Mouse (Mus musculus) limb, embryonic 13.5 days (tissue): ENCODE data around the gene Myo1h. TPM values are rescaled to one million over a fixed set of nuclear protein-coding genes. Genes with fewer than 3 reads are reported as not detected.
A peak's percentile ranks its signal among the peaks of the same experiment; 100 is the strongest.

Experiments used
- ATAC-seq: fragments of 200-750 bp; cut with Nextera tagmentation; 2 replicates; pipeline ENCODE4 v1.8.0; 2017; ENCODE audit warnings: low read depth, moderate number of reproducible peaks, moderate TSS enrichment; ENCODE audit not compliant: low FRiP score
- H3K27ac ChIP-seq: fragments of 300-500 bp; sonication (generic); 2 replicates; pipeline ENCODE4 v1.5.1; 2015; ENCODE audit warnings: inconsistent platforms, mild to moderate bottlenecking, moderate library complexity
- H3K27me3 ChIP-seq: fragments of 300-500 bp; sonication (generic); 2 replicates; pipeline ENCODE4 v1.6.1; 2015; ENCODE audit warnings: mild to moderate bottlenecking, inconsistent platforms
- H3K36me3 ChIP-seq: fragments of 300-500 bp; sonication (generic); 2 replicates; pipeline ENCODE4 v1.6.1; 2015; ENCODE audit warnings: inconsistent platforms, mild to moderate bottlenecking, moderate library complexity
- H3K4me1 ChIP-seq: fragments of 300-500 bp; sonication (generic); 2 replicates; pipeline ENCODE4 v1.6.1; 2015; ENCODE audit warnings: inconsistent platforms
- H3K4me2 ChIP-seq: fragments of 300-500 bp; sonication (generic); replicated peaks from 2 replicates; pipeline ENCODE4 v1.6.1; 2015; ENCODE audit warnings: inconsistent platforms, mild to moderate bottlenecking, moderate library complexity
- H3K4me3 ChIP-seq: fragments of 300-500 bp; sonication (generic); 2 replicates; pipeline ENCODE4 v1.5.1; 2015; ENCODE audit warnings: moderate library complexity, mild to moderate bottlenecking, inconsistent platforms
- H3K9ac ChIP-seq: fragments of 300-500 bp; sonication (generic); 2 replicates; pipeline ENCODE4 v1.6.1; 2015; ENCODE audit warnings: mild to moderate bottlenecking, inconsistent platforms
- H3K9me3 ChIP-seq: fragments of 300-500 bp; sonication (generic); 2 replicates; pipeline ENCODE4 v1.6.1; 2016; ENCODE audit warnings: inconsistent platforms
- WGBS: fragments of 180-500 bp; shearing (Covaris S2); methylation state at CpG from one replicate; pipeline ENCODE4 v1.1.7; 2015; 5-methylcytosine and 5-hydroxymethylcytosine counted together
- polyA plus RNA-seq: library from polyadenylated mRNA; unstranded; fragments of >200 nt; fragmentation: Nextera tagmentation; extraction: Ambion mirVana; gene quantifications from 2 replicates; pipeline ENCODE4 v1.2.1, GENCODE M21; 2015

The Myo1h gene
- polyA plus RNA-seq, 1 experiment from 2014 or later = 0.98 TPM

DNA sequence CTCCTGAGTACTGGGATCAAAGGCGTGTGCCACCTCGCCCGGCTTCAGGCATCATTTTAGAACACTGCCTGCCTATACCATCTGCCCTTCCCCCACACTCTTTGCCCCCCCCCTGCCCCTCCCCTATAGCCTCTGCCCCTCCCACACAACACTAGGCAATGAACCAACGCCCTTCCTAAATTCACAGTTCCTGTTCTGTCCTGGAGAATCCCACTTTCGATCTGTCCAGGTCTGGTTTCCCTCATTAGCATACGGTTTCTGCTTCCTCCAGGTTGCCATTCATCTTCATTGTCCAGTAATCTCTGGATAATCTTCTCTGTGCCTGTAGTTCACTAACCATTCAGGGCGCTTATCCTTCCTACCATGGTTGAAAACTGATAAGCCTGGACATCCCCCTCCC, 54.6 kb downstream of the Myo1h start:
- H3K4me2 ChIP-seq = no peak overlapping the region
- H3K27ac ChIP-seq = no peak overlapping the region
- 88% methylated on average over 7 of the region's 7 CpGs for WGBS
- no peak for ATAC-seq
- no peaks in the 10 kb centered on the region for H3K9me3 ChIP-seq
- H3K9ac ChIP-seq = no peak overlapping the region
- no peaks in the 10 kb centered on the region for H3K36me3 ChIP-seq
- H3K27me3 ChIP-seq = no peaks in the 10 kb centered on the region
- peaks cover 6% of the 10 kb centered on the region; the same call in 1 of the 2 replicates for H3K4me1 ChIP-seq
- no peak overlapping the region for H3K4me3 ChIP-seq

DNA sequence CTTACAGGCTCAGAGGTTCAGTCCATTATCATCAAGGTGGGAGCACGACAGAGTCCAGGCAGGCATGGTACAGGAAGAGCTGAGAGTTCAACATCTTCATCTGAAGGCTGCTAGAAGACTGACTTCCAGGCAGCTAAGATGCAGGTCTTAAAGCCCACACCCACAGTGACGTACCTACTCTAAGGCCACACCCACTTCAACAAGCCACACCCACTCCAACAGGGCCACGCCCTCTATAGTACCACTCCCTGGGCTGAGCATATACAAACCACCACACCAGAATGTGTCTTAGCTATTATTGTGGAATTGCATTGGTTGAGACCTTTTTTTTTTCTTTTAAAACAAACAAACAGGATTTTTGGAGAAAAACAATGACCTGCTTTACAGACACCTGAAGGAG, 56.6 kb downstream of the Myo1h start:
- ATAC-seq = no peak
- peaks cover 6% of the 10 kb centered on the region; the same call in 1 of the 2 replicates for H3K4me1 ChIP-seq
- no peak overlapping the region for H3K27ac ChIP-seq
- no peaks in the 10 kb centered on the region for H3K36me3 ChIP-seq
- H3K9me3 ChIP-seq = no peaks in the 10 kb centered on the region
- H3K9ac ChIP-seq = no peak overlapping the region
- WGBS = 57% methylated on average over 3 of the region's 3 CpGs
- no peak overlapping the region for H3K4me3 ChIP-seq
- no peak overlapping the region for H3K4me2 ChIP-seq
- no peaks in the 10 kb centered on the region for H3K27me3 ChIP-seq

DNA sequence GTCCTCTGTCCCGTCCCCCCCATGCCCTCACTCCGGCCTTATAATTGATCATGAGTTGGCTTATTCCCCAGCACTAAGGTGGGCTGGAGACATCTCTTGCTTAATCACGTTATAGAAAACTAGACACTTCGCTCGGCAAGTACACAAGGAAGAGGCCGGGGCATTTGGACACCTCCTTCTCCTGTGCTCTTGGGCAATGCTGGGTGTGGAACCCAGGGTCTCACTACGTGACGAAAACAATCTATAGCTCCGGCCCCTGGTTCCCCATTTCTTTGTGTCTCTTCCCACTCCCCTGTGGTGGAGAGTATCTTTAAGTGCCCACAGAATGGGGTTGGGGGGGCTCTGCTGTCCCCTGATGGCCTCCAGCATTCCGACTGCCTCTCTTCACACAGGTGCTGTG, 58.0 kb downstream of the Myo1h start:
- ATAC-seq = no peak
- Histone ChIP-seq H3K4me3 (no peak overlapping the region), H3K27me3 (no peaks in the 10 kb centered on the region), H3K36me3 (no peaks in the 10 kb centered on the region), H3K9ac (no peak overlapping the region), H3K4me2 (no peak overlapping the region), H3K4me1 (peaks cover 6% of the 10 kb centered on the region; the same call in 1 of the 2 replicates), H3K27ac (no peak overlapping the region), H3K9me3 (no peaks in the 10 kb centered on the region)
- 86% methylated on average over 10 of the region's 10 CpGs for WGBS

DNA sequence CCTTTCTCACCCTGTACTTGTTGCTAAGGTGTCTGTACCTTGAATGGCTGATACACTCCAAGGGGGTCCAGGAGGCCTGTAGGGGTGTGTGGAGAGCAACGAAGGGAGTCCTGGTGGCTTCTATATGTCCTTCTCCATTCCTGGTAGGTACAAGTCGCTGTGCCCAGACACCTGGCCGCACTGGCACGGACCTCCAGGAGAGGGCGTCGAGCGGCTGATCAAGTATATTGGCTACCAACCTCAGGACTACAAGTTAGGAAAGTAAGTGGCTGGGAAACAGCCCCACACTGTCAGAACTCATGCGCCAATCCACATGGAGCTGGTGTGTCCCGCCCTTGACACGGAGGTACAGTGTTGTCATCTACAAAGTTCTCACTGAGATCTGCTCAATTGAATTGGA, 62.5 kb downstream of the Myo1h start:
- no peaks in the 10 kb centered on the region for H3K27me3 ChIP-seq
- no peaks in the 10 kb centered on the region for H3K9me3 ChIP-seq
- H3K4me2 ChIP-seq = no peak overlapping the region
- H3K36me3 ChIP-seq = no peaks in the 10 kb centered on the region
- no peak for ATAC-seq
- no peak overlapping the region for H3K9ac ChIP-seq
- no peak overlapping the region for H3K27ac ChIP-seq
- H3K4me3 ChIP-seq = no peak overlapping the region
- peaks cover 11% of the 10 kb centered on the region; the same call in 1 of the 2 replicates for H3K4me1 ChIP-seq
- 65% methylated on average over 10 of the region's 10 CpGs for WGBS

DNA sequence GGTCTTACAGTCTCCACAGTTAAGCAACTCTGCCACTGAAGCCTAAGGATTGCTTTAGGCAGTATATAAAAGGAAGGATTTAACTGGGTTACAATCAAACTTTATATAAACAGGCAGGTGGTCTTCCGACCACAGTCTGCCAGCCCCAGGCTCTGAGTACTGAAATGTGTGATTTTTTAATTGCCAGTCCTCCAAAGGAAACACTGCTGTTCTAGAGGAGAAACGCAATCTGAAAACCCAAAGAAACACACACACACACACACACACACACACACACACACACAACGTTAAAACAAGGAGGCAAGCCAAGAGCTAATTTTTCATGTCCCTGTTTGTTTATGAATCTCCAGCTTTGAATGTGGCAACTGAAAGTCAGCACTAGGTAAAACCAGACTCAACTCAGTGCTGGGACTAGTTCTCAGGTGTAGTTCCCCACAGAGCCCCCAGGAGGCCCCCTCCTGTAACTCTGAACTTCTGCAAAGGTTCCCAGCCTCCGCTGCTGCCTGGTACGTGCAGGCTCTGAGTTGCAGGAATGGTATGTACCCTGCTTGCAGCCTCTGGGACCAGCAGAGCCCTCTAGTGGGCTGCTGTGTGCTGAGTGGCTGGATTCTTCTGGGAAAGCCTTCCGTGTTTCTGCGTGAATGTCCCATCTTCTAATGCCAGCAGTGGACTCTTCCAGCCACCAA, 67.4 kb downstream of the Myo1h start:
- no peak overlapping the region for H3K4me3 ChIP-seq
- H3K9ac ChIP-seq = peak overlapping the region; percentile 36; the same call in 1 of the 2 replicates
- 14% methylated on average over 7 of the region's 7 CpGs for WGBS

DNA sequence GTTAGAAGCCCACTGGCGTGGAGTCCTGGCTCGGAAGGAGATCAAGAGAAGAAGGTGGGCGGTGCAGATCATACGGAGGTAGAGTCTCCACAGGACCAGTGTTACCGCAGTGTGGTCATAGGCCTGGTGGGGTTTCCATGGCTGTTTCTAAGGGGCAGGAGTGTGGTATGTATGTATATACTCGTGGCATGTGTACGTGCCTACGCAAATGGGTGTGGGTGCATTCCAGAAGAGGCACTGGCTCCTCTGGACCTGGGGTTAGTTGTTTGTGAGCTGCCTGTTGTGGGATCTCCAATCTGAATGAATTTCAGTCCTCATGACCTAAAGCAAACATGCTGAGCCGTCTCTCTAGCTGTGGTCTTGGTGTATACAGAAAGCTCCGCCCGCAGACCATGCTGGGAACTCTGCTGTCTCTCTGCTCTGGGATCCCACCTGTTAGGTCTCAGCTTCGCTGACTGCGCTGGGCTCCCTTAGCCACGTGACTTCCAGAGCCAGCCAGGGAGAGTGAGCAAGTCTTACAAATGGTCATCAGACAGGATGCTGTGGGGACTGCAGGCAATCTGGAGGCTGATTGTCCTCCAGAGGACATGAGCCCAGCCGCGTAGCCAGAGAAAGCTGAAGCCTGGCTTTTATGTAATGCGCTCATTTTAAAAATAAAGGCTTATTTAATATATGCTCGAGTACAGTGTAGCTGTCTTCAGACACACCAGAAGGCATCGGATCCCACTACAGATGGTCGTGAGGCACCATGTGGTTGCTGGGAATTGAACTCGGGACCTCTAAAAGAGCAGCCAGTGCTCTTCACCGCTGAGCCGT, 68.2 kb downstream of the Myo1h start:
- peak overlapping the region; percentile 49; the same call in 1 of the 2 replicates for H3K27ac ChIP-seq
- no peak overlapping the region for H3K4me3 ChIP-seq
- ATAC-seq = peak; percentile 69
- WGBS = 44% methylated on average over 23 of the region's 23 CpGs
- H3K4me1 ChIP-seq = peaks cover 21% of the 10 kb centered on the region
- H3K9ac ChIP-seq = peak overlapping the region; percentile 36
- H3K27me3 ChIP-seq = no peaks in the 10 kb centered on the region
- H3K36me3 ChIP-seq = peaks cover 34% of the 10 kb centered on the region
- no peaks in the 10 kb centered on the region for H3K9me3 ChIP-seq
- H3K4me2 ChIP-seq = peak overlapping the region; percentile 37

More for the DNA sequence above, 67.4 kb downstream of the Myo1h start:
- Histone ChIP-seq H3K9me3 (no peaks in the 10 kb centered on the region), H3K4me1 (peaks cover 21% of the 10 kb centered on the region), H3K27ac (peak overlapping the region; percentile 49; the same call in 1 of the 2 replicates), H3K4me2 (peak overlapping the region; percentile 37), H3K27me3 (no peaks in the 10 kb centered on the region), H3K36me3 (peaks cover 27% of the 10 kb centered on the region)
- ATAC-seq = peak; percentile 80

DNA sequence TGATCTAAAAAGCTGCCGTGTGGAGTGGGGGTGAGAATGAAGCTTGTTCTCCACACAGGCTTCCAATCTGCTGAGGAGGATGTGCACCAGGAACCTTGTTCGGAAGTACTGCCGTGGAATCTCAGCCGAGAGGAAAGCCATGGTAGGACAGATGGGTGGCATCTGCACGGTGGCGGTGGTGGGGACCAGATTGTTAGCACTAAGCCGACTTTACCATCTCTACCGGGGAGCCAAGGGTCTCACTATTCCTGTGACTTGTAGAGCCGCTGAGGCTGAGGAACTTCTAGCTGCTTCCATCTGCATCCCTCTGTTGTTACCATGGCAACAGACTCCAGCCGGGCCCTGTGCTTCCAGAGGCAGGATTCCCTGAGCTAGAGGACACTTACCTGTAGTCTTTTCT, 69.9 kb downstream of the Myo1h start:
- 79% methylated on average over 10 of the region's 10 CpGs for WGBS
- Histone ChIP-seq H3K4me3 (no peak overlapping the region), H3K4me2 (no peak overlapping the region), H3K36me3 (peaks cover 51% of the 10 kb centered on the region), H3K9me3 (no peaks in the 10 kb centered on the region), H3K27ac (no peak overlapping the region), H3K27me3 (no peaks in the 10 kb centered on the region), H3K4me1 (peaks cover 21% of the 10 kb centered on the region), H3K9ac (no peak overlapping the region)
- ATAC-seq = no peak

DNA sequence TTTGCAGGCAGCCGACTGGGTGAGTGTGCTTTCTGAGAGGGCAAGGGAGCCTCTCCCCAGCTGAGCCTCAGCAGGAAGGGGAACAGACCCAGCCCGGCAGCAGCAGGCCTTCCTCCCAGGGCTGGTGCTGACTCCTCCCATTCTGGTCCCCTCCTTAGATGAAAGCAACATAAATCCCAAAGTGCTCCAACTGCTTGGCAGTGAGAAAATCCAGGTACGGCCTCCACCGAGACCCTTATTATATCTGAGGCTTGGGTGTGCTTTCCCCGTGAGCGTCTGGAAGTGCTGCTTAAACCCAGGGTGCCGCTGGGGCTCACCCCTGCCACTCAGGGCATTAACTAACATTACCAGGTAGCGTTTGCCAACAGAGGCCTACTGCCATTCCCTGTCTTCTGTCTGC, 70.6 kb downstream of the Myo1h start:
- Histone ChIP-seq H3K4me2 (no peak overlapping the region), H3K9ac (no peak overlapping the region), H3K9me3 (no peaks in the 10 kb centered on the region), H3K4me3 (no peak overlapping the region), H3K36me3 (peaks cover 57% of the 10 kb centered on the region), H3K4me1 (peaks cover 23% of the 10 kb centered on the region), H3K27ac (no peak overlapping the region), H3K27me3 (no peaks in the 10 kb centered on the region)
- no peak for ATAC-seq
- WGBS = 34% methylated on average over 8 of the region's 8 CpGs

DNA sequence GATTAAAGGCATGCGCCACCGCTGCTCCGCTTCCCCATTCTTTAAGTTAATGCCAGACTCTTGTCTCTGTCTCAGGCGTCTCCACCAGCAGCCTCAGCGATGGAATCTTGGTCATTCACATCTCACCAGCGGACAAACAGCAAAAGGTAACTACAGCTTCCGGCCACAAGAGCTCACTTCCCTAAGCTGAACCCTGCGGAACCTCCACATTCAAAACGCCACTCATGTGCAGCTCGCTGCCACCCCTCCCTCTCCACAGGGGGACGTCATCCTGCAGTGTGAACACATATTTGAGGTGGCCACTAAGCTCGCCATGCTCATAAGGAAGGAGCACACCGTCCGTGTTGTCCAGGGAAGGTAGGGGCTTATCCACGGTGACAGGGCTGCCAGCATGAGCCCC, 72.0 kb downstream of the Myo1h start:
- Histone ChIP-seq H3K27me3 (no peaks in the 10 kb centered on the region), H3K4me1 (peaks cover 34% of the 10 kb centered on the region), H3K9me3 (no peaks in the 10 kb centered on the region), H3K27ac (no peak overlapping the region), H3K9ac (no peak overlapping the region), H3K4me3 (no peak overlapping the region), H3K36me3 (peaks cover 71% of the 10 kb centered on the region), H3K4me2 (no peak overlapping the region)
- 90% methylated on average over 15 of the region's 15 CpGs for WGBS
- ATAC-seq = no peak

DNA sequence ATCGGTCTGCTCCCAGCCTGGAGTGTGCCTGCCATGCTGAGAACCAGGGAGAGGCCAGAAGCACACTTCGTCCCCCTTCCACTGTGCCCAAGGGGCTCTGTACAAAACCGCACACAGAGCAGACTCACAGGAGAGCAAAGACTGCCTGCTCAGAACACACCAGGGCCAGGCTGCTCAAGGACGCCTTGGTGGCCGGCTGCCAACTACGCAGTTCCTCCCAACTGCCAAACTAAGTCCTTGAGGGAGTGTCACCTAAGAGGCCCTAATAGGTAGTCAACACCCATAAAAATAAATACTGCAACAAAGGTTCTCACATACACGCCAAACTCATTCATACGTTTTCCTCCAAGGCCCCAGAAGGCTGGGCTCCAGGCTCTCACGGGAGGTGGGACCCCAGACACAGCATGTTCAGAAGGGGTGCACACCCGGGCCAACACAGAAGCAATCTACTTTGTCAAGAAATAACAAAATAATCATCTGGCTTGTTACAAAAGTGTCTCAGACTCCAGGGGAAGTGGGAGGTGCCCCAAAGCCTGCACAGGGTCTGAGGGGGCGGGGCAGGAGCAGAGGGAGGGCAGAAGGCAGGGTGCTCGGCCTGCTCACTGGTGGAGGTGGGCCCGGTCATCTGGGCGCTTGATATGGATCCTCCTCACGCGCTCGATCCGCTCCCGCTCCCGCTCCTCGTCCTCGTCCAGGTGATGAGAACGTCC, 76.2 kb downstream of the Myo1h start:
- WGBS = 87% methylated on average over 23 of the region's 23 CpGs
- H3K4me2 ChIP-seq = no peak overlapping the region
- H3K36me3 ChIP-seq = peaks cover 98% of the 10 kb centered on the region

DNA sequence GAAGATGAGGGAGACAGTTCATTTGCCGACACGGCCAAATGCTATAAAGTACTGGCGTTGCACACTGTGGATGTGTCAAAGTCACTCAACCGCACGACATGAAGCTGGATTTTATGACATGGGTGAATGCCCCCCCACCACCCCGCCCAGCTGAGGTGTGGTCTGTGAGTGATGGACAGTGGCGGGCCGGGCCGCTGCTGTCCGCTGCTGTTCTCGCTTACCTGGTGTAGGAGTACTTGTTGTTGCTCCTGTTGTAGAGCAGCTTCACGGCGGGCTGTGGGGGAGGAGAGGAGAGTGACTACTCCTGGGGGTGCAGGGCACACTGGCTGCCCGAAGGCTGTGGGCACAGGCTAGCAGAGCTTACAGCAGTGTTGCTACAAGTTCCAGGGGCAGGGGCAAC, 79.2 kb downstream of the Myo1h start:
- 91% methylated on average over 14 of the region's 14 CpGs for WGBS
- Histone ChIP-seq H3K27me3 (no peaks in the 10 kb centered on the region), H3K36me3 (peaks cover 82% of the 10 kb centered on the region), H3K4me3 (no peak overlapping the region), H3K27ac (no peak overlapping the region), H3K9ac (no peak overlapping the region), H3K9me3 (no peaks in the 10 kb centered on the region), H3K4me1 (peaks cover 56% of the 10 kb centered on the region), H3K4me2 (no peak overlapping the region)
- no peak for ATAC-seq

More for the DNA sequence above, 76.2 kb downstream of the Myo1h start:
- Histone ChIP-seq H3K27ac (peak overlapping the region; percentile 69; the same call in 1 of the 2 replicates), H3K9ac (no peak overlapping the region), H3K4me3 (no peak overlapping the region), H3K27me3 (no peaks in the 10 kb centered on the region), H3K4me1 (peaks cover 27% of the 10 kb centered on the region), H3K9me3 (no peaks in the 10 kb centered on the region)
- ATAC-seq = peak; percentile 62; the same call in 1 of the 2 replicates
